Mouse (Mus musculus): ENCODE data around the gene Bmp2. TPM values are rescaled to one million over a fixed set of nuclear protein-coding genes. Genes with fewer than 3 reads are reported as not detected.

Bmp2 gene
- polyA plus RNA-seq, 1 experiment, result 0.40 TPM

- Histone ChIP-seq H3K27ac (ENCODE audit: insufficient read depth, low read depth, low read length) (no peak overlapping the region), H3K4me3 (ENCODE audit: insufficient read depth, low read length) (no peak overlapping the region), H3K4me1 (ENCODE audit: control insufficient read depth, insufficient read depth, low read length) (no peaks in the 10 kb centered on the region)
- TF ChIP-seq CTCF (IDR thresholded peaks at IDR 0.05; ENCODE audit: low read depth, low read length) (no peak), POLR2A (IDR thresholded peaks at IDR 0.05; ENCODE audit: borderline replicate concordance, low read depth, low read length) (no peak)
Measured at GRCm38 (mm10) chr2:133564248-133564886, 12.4 kb downstream of the Bmp2 start.

GRCm38 (mm10) chr2:133565424-133565823 lies 13.5 kb downstream of the Bmp2 start:
- H3K4me1 ChIP-seq (ENCODE audit: control insufficient read depth, insufficient read depth, low read length), result no peaks in the 10 kb centered on the region
- no peak overlapping the region for H3K27ac ChIP-seq (ENCODE audit: insufficient read depth, low read depth, low read length)
- TF ChIP-seq CTCF (IDR thresholded peaks at IDR 0.05; ENCODE audit: low read depth, low read length) (no peak), POLR2A (IDR thresholded peaks at IDR 0.05; ENCODE audit: borderline replicate concordance, low read depth, low read length) (no peak)
- H3K4me3 ChIP-seq (ENCODE audit: insufficient read depth, low read length), result no peak overlapping the region

GRCm38 (mm10) chr2:133565995-133566710 lies 14.2 kb downstream of the Bmp2 start:
- Histone ChIP-seq H3K4me3 (ENCODE audit: insufficient read depth, low read length) (no peak overlapping the region), H3K4me1 (ENCODE audit: control insufficient read depth, insufficient read depth, low read length) (no peaks in the 10 kb centered on the region), H3K27ac (ENCODE audit: insufficient read depth, low read depth, low read length) (no peak overlapping the region)
- TF ChIP-seq POLR2A (IDR thresholded peaks at IDR 0.05; ENCODE audit: borderline replicate concordance, low read depth, low read length) (no peak), CTCF (IDR thresholded peaks at IDR 0.05; ENCODE audit: low read depth, low read length) (no peak)

- H3K27ac ChIP-seq (ENCODE audit: insufficient read depth, low read depth, low read length), result no peak overlapping the region
- no peak overlapping the region for H3K4me3 ChIP-seq (ENCODE audit: insufficient read depth, low read length)
- H3K4me1 ChIP-seq (ENCODE audit: control insufficient read depth, insufficient read depth, low read length), result no peaks in the 10 kb centered on the region
- TF ChIP-seq CTCF (IDR thresholded peaks at IDR 0.05; ENCODE audit: low read depth, low read length) (no peak), POLR2A (IDR thresholded peaks at IDR 0.05; ENCODE audit: borderline replicate concordance, low read depth, low read length) (no peak)
Measured at GRCm38 (mm10) chr2:133591562-133592255, 39.8 kb downstream of the Bmp2 start.

Measured in bone marrow macrophage, adult 2 months (primary cell).